Mouse (Mus musculus) liver, embryonic 14.5 days (tissue): Measurements from ENCODE around the gene Fstl3.

Source experiments
- CTCF ChIP-seq: IDR thresholded peaks from 2 replicates; pipeline ENCODE4 v1.5.1; 2016; ENCODE audit warnings: antibody characterized with exemption, low read depth, control low read depth
- EP300 ChIP-seq: IDR thresholded peaks from 2 replicates; pipeline ENCODE4 v1.6.1; 2016; ENCODE audit warnings: antibody characterized with exemption, low read depth

DNA sequence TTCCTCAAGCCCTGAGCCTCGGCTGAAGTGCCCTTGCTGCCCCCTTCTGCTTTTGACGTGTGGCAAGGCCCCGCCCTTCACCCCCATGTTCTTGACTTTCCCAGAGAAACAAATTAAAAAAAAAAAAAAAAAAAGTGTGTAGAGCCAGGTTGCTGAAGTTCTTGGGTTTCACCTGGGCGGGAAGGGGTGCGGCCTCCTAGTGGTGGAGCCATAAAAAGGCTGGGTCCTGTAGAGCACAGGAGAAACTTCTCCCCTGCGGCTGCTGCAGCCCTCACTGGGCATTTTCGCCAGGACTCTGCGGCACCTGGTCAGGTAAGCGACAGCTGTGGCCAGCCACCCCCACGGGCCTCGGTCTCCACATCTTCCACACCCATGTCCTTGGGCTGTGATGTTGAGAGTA, 43.7 kb downstream of the Fstl3 start, which contains the start of gene Misp:
- no peak for TF ChIP-seq EP300
- no peak for TF ChIP-seq CTCF
